26 mouse cellular contexts compared by ENCODE assay signal in genomic region chr19:40575438-40575837, GRCm38 (mm10). TPM values are rescaled to one million over a fixed set of nuclear protein-coding genes. Genes with fewer than 3 reads are reported as not detected.
DNase-seq lines count a peak whose midpoint lies in the region; ATAC-seq and TF ChIP-seq lines count a peak whose summit lies in the region.
"Had no signal": no experiment of that assay in that cellular context is flagged by ENCODE, and none has a peak within 500 bp of the region (broad histone marks: within the 10 kb centered on the region; RNA-seq: fewer than 3 reads in every experiment).

No protein-coding gene starts in this region.

- 0 out of 2 replicates have a peak overlapping the region, but pooled peaks have one; percentile 17 for H3K4me2 ChIP-seq in intestine, postnatal 0 days (replicated peaks; ENCODE audit: low read depth)
- H3K4me2 ChIP-seq in heart, embryonic 12.5 days: no peak overlapping the region
- H3K4me2 ChIP-seq in liver, embryonic 11.5 days: no peak overlapping the region
- H3K4me2 ChIP-seq: embryonic facial prominence, embryonic 12.5 days; forebrain, embryonic 13.5 days; neural tube, embryonic 15.5 days had no signal

- H3K36me3 ChIP-seq in intestine, postnatal 0 days (ENCODE audit: control insufficient read depth, insufficient read depth): peaks cover 76% of the 10 kb centered on the region
- peaks cover 91% of the 10 kb centered on the region for H3K36me3 ChIP-seq in heart, embryonic 12.5 days
- peaks cover 61% of the 10 kb centered on the region for H3K36me3 ChIP-seq in liver, embryonic 11.5 days (ENCODE audit: control insufficient read depth, insufficient read depth, low read length)

- H3K4me1 ChIP-seq in intestine, postnatal 0 days (replicated peaks; ENCODE audit: control insufficient read depth, insufficient read depth, low read length): peaks cover 11% of the 10 kb centered on the region; the same call in 1 of the 2 replicates
- H3K4me1 ChIP-seq in heart, embryonic 12.5 days (replicated peaks): no peaks in the 10 kb centered on the region
- H3K4me1 ChIP-seq in liver, embryonic 11.5 days (replicated peaks; ENCODE audit: control insufficient read depth, insufficient read depth, low read length): no peaks in the 10 kb centered on the region
- H3K4me1 ChIP-seq: embryonic facial prominence, embryonic 12.5 days; forebrain, embryonic 13.5 days; limb, embryonic 10.5 days; neural tube, embryonic 15.5 days had no signal

- H3K4me3 ChIP-seq in intestine, postnatal 0 days (ENCODE audit: low read depth, low read length): no peak overlapping the region
- no peak overlapping the region for H3K4me3 ChIP-seq in heart, embryonic 12.5 days
- H3K4me3 ChIP-seq in liver, embryonic 11.5 days (ENCODE audit: low read depth, low read length): no peak overlapping the region
- H3K4me3 ChIP-seq: embryonic facial prominence, embryonic 12.5 days; erythroblast, embryonic 14.5 days; forebrain, embryonic 13.5 days; limb, embryonic 10.5 days; megakaryocyte, embryonic 14.5 days; neural tube, embryonic 15.5 days had no signal

- ATAC-seq in intestine, postnatal 0 days: peak; percentile 93
- no peak for ATAC-seq in heart, embryonic 12.5 days (ENCODE audit: insufficient number of reproducible peaks, low FRiP score)
- no peak for ATAC-seq in liver, embryonic 11.5 days (replicated peaks; ENCODE audit: low FRiP score)
- ATAC-seq: forebrain, embryonic 13.5 days; hindbrain, postnatal 0 days; Patski had no signal

- no peak overlapping the region for H3K9ac ChIP-seq in intestine, postnatal 0 days (ENCODE audit: low read depth, low read length)
- no peak overlapping the region for H3K9ac ChIP-seq in heart, embryonic 12.5 days
- no peak overlapping the region for H3K9ac ChIP-seq in liver, embryonic 11.5 days (ENCODE audit: low read depth, low read length)
- H3K9ac ChIP-seq: embryonic facial prominence, embryonic 12.5 days; forebrain, embryonic 13.5 days; neural tube, embryonic 15.5 days had no signal

- DNase-seq in cerebellum, adult 11 months: peak; percentile 59
- no peak for DNase-seq in cerebellum, postnatal 4 days (ENCODE audit: low spot score in 2 of 2)
- DNase-seq in cerebellum, postnatal 10 days: peak; percentile 26 to 56
- no peak for DNase-seq in right cerebral cortex, postnatal 4 days
- DNase-seq in kidney, adult 8-10 months: no peak
- DNase-seq in liver, embryonic 11.5 days (ENCODE audit: low spot score): no peak
- DNase-seq: adrenal gland, adult 8-10 months; gastrocnemius, postnatal 14 days; heart, adult 18-20 months; heart, postnatal 36 days; kidney, adult 9 months; kidney, postnatal 25 days; lung, adult 18-20 months; lung, postnatal 14 days; midbrain, embryonic 14.5 days; thymus, adult 18-20 months had no signal

- WGBS in intestine, postnatal 0 days: 30% methylated on average over 5 of the region's 5 CpGs
- 76% methylated on average over 5 of the region's 5 CpGs for WGBS in heart, embryonic 12.5 days
- WGBS in liver, embryonic 11.5 days: 71% methylated on average over 5 of the region's 5 CpGs

- H3K9me3 ChIP-seq in intestine, postnatal 0 days (ENCODE audit: control insufficient read depth): no peaks in the 10 kb centered on the region
- peaks cover 5% of the 10 kb centered on the region for H3K9me3 ChIP-seq in heart, embryonic 12.5 days (replicated peaks)
- H3K9me3 ChIP-seq in liver, embryonic 11.5 days (ENCODE audit: control insufficient read depth, low read length): peaks cover 4% of the 10 kb centered on the region

- H3K27me3 ChIP-seq in intestine, postnatal 0 days (replicated peaks; ENCODE audit: control insufficient read depth, insufficient read depth, low read length): no peaks in the 10 kb centered on the region
- no peaks in the 10 kb centered on the region for H3K27me3 ChIP-seq in heart, embryonic 12.5 days (replicated peaks)
- no peaks in the 10 kb centered on the region for H3K27me3 ChIP-seq in liver, embryonic 11.5 days (replicated peaks; ENCODE audit: control insufficient read depth, insufficient read depth, low read length)
- H3K27me3 ChIP-seq: embryonic facial prominence, embryonic 12.5 days; forebrain, embryonic 13.5 days; megakaryocyte, embryonic 14.5 days; neural tube, embryonic 15.5 days; Patski had no signal

- TF ChIP-seq CTCF in intestine, postnatal 0 days (IDR thresholded peaks at IDR 0.05; ENCODE audit: low read depth): peak; percentile 36; the same call in 1 of the 2 replicates

- peak overlapping the region; percentile 91 for H3K27ac ChIP-seq in intestine, postnatal 0 days (ENCODE audit: low read depth, low read length)
- no peak overlapping the region for H3K27ac ChIP-seq in heart, embryonic 12.5 days (ENCODE audit: poor library complexity, severe bottlenecking)
- no peak overlapping the region for H3K27ac ChIP-seq in liver, embryonic 11.5 days (ENCODE audit: low read depth, low read length)
- H3K27ac ChIP-seq: embryonic facial prominence, embryonic 12.5 days; forebrain, embryonic 13.5 days; hindbrain, postnatal 0 days; limb, embryonic 10.5 days; neural tube, embryonic 15.5 days had no signal

RNA-seq across cellular contexts. Expression of gene Aldh18a1, which starts 12.8 kb away (rescaled TPM):
- polyA plus RNA-seq in intestine, postnatal 0 days (2015; fragmentation: Nextera tagmentation; extraction: Ambion mirVana): 204 and 226 TPM in 2 replicates
- 50.2 and 50.6 TPM in 2 replicates for polyA plus RNA-seq in heart, embryonic 12.5 days (2016; fragmentation: Nextera tagmentation; extraction: Ambion mirVana)
- polyA plus RNA-seq in liver, embryonic 11.5 days (2014; fragmentation: Nextera tagmentation; extraction: Ambion mirVana): 103 and 114 TPM in 2 replicates

RNA-seq across cellular contexts. Expression of gene Tctn3, which starts 36.6 kb away (rescaled TPM):
- 10.4 and 11.2 TPM in 2 replicates for polyA plus RNA-seq in intestine, postnatal 0 days (2015; fragmentation: Nextera tagmentation; extraction: Ambion mirVana)
- polyA plus RNA-seq in heart, embryonic 12.5 days (2016; fragmentation: Nextera tagmentation; extraction: Ambion mirVana): 10.6 and 11.1 TPM in 2 replicates
- polyA plus RNA-seq in liver, embryonic 11.5 days (2014; fragmentation: Nextera tagmentation; extraction: Ambion mirVana): 4.9 and 5.0 TPM in 2 replicates

RNA-seq across cellular contexts. Expression of gene Entpd1, which starts 36.7 kb away (rescaled TPM):
- polyA plus RNA-seq in intestine, postnatal 0 days (2015; fragmentation: Nextera tagmentation; extraction: Ambion mirVana): 6.8 and 8.0 TPM in 2 replicates
- polyA plus RNA-seq in heart, embryonic 12.5 days (2016; fragmentation: Nextera tagmentation; extraction: Ambion mirVana): 10.6 and 10.9 TPM in 2 replicates
- 3.0 and 3.8 TPM in 2 replicates for polyA plus RNA-seq in liver, embryonic 11.5 days (2014; fragmentation: Nextera tagmentation; extraction: Ambion mirVana)

Comparison
In these comparisons a context has a peak if more than half of its experiments do, and no peak if none do; other contexts are left out.
1. DNase-seq: peak in cerebellum, adult 11 months (single experiment) and cerebellum, postnatal 10 days (2 of 2); none in cerebellum, postnatal 4 days (0 of 2), right cerebral cortex, postnatal 4 days (single experiment), kidney, adult 8-10 months (0 of 2) and liver, embryonic 11.5 days (single experiment).